In genomic region chr2:134675465-134675864, GRCm38 (mm10) we compare ENCODE assay signal across 17 mouse cellular contexts.
"Had no signal": no experiment of that assay in that cellular context is flagged by ENCODE, and none has a peak within 500 bp of the region (broad histone marks: within the 10 kb centered on the region; RNA-seq: fewer than 3 reads in every experiment).

No protein-coding gene starts in this region.

- ATAC-seq: hindbrain, embryonic 16.5 days; inflammation-experienced regulatory T-cells, adult 6 months; intestine, embryonic 15.5 days; intestine, postnatal 0 days had no signal

- DNase-seq: gastrocnemius, adult 2 months; gastrocnemius, postnatal 10 days; gastrocnemius, postnatal 25 days; heart, adult 18-20 months; heart, postnatal 10 days; heart, postnatal 4 days; kidney, adult 18-20 months; kidney, adult 8-10 months; kidney, postnatal 10 days; kidney, postnatal 25 days; kidney, postnatal 4 days; liver; liver, embryonic 13.5 days had no signal
